Mouse (Mus musculus) neural tube, embryonic 15.5 days (tissue): ENCODE measurements at regions not wholly inside any gene's neighbourhood (a gene's known extent, or its start where the extent isn't known, plus 50 kb on each side); places are given as distances from the start of the nearest gene placed in this dataset.

ENCODE experiments used
- ATAC-seq: fragments of 200-750 bp; cut with Nextera tagmentation; 2 replicates; pipeline ENCODE4 v1.8.0; 2017; ENCODE audit warnings: mild to moderate bottlenecking, moderate TSS enrichment, moderate library complexity; ENCODE audit not compliant: low FRiP score
- H3K27ac ChIP-seq: fragments of 300-500 bp; sonication (generic); replicated peaks from 2 replicates; pipeline ENCODE4 v1.5.1; 2015; ENCODE audit warnings: mild to moderate bottlenecking, inconsistent platforms
- H3K27me3 ChIP-seq: fragments of 300-500 bp; sonication (generic); replicated peaks from 2 replicates; pipeline ENCODE4 v1.6.1; 2015; ENCODE audit warnings: inconsistent platforms
- H3K36me3 ChIP-seq: fragments of 300-500 bp; sonication (generic); 2 replicates; pipeline ENCODE4 v1.6.1; 2015; ENCODE audit warnings: inconsistent platforms
- H3K4me1 ChIP-seq: fragments of 300-500 bp; sonication (generic); 2 replicates; pipeline ENCODE4 v1.6.1; 2015; ENCODE audit warnings: inconsistent platforms
- H3K4me2 ChIP-seq: fragments of 300-500 bp; sonication (generic); 2 replicates; pipeline ENCODE4 v1.6.1; 2015; ENCODE audit warnings: inconsistent platforms, mild to moderate bottlenecking, moderate library complexity
- H3K4me3 ChIP-seq: fragments of 300-500 bp; sonication (generic); replicated peaks from 2 replicates; pipeline ENCODE4 v1.5.1; 2015; ENCODE audit warnings: mild to moderate bottlenecking, inconsistent platforms
- H3K9ac ChIP-seq: fragments of 300-500 bp; sonication (generic); replicated peaks from 2 replicates; pipeline ENCODE4 v1.6.1; 2015; ENCODE audit warnings: mild to moderate bottlenecking, inconsistent platforms
- H3K9me3 ChIP-seq: fragments of 300-500 bp; sonication (generic); replicated peaks from 2 replicates; pipeline ENCODE4 v1.6.1; 2016; ENCODE audit warnings: inconsistent platforms
- WGBS: fragments of 180-500 bp; shearing (Covaris S2); methylation state at CpG from one replicate; pipeline ENCODE4 v1.1.7; 2015; ENCODE audit warnings: mixed read lengths; 5-methylcytosine and 5-hydroxymethylcytosine counted together

DNA sequence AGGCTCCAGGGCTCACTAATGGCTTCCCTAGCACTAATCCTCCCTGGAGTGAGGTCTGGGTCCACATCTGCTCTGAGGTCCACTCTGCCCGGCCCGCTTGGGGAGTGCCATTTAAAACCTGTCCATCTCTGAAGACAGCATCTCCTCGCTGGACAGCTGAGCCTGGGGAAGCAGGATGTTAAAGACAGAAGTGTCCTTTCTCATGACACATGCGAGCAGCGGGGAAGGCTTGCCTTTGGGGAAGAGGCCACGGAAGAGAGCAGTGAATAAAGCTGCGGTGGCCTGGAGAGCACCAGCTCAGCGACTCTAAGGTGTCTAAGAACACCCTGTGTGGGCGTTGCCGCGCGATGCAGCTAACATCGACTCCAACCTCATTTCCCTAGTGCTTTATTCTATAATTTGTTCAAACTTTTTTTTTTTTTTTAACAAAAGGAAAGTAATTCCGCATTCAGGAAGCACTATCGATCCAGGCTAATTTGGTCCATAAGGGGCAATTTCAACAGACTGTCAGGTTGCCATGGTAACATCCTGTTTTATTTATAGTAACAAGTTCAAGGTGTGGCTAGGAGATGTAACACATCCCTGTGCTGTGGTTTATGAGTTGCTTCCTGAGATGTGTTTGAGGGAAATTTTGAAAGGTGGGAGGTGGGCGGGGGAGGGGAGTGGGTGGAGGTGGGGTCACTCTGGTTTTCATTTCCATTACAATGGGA is 120.0 kb downstream of the Cartpt start:
- Histone ChIP-seq H3K4me2 (peak overlapping the region; percentile 46), H3K4me3 (no peak overlapping the region), H3K9me3 (no peaks in the 10 kb centered on the region), H3K27ac (0 out of 2 replicates have a peak overlapping the region, but pooled peaks have one; percentile 23), H3K27me3 (no peaks in the 10 kb centered on the region), H3K4me1 (peaks cover 13% of the 10 kb centered on the region), H3K36me3 (no peaks in the 10 kb centered on the region), H3K9ac (no peak overlapping the region)
- peak; percentile 38; the same call in 1 of the 2 replicates for ATAC-seq
- 10% methylated on average over 16 of the region's 16 CpGs for WGBS

- no peak for ATAC-seq
- Histone ChIP-seq H3K27me3 (no peaks in the 10 kb centered on the region), H3K4me1 (peaks cover 13% of the 10 kb centered on the region), H3K9me3 (no peaks in the 10 kb centered on the region), H3K4me2 (no peak overlapping the region), H3K27ac (no peak overlapping the region), H3K9ac (no peak overlapping the region), H3K36me3 (no peaks in the 10 kb centered on the region), H3K4me3 (no peak overlapping the region)
- WGBS, result 93% methylated on average over 2 of the region's 2 CpGs
Observed at GRCm38 (mm10) chr13:99778747-99779146, 122.1 kb downstream of the Cartpt start.

DNA sequence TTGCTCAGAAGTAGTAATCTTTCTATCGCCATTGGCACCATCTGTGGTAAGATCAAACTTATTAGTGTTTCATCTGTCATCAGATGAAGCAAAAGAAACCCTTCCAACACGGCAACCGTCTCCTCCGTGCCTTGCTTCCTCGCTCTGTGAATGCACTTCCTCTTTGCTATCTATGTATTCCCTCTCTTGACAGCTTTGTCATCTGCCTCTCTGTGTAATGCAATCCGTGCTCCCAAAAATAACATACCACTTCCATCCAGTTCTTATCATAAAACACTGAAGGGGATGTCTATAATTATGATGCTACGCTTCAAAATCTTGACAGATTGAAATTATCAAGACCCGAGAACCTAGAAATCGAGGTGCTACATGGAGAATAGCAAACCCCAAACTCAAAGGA is 123.2 kb downstream of the Cartpt start:
- H3K36me3 ChIP-seq, result no peaks in the 10 kb centered on the region
- no peak overlapping the region for H3K9ac ChIP-seq
- H3K4me1 ChIP-seq, result peaks cover 13% of the 10 kb centered on the region
- no peaks in the 10 kb centered on the region for H3K27me3 ChIP-seq
- H3K27ac ChIP-seq, result no peak overlapping the region
- H3K9me3 ChIP-seq, result no peaks in the 10 kb centered on the region
- no peak overlapping the region for H3K4me3 ChIP-seq
- no peak overlapping the region for H3K4me2 ChIP-seq
- 87% methylated on average over 9 of the region's 9 CpGs for WGBS
- ATAC-seq, result no peak

DNA sequence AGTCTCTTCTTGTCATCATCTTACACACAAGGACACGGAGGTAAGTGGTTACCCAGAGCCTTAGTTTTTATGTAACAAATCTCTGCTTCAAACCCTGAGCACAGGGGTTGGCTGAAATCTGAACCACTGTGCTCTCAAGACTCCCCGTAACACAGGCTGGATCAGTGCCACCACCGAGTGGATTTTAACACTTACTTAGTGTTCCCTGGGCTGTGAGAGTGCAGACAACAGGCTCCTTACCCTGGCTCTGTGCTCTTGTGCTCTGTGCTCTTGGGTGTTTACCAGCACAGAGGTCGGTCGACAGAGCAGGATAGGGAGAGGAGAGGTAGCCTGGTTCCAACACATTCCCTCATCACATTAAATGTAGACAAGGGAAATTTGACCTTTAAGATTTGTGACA is 134.9 kb downstream of the Cartpt start:
- Histone ChIP-seq H3K27me3 (no peaks in the 10 kb centered on the region), H3K36me3 (no peaks in the 10 kb centered on the region), H3K4me3 (no peak overlapping the region), H3K4me1 (peaks cover 20% of the 10 kb centered on the region), H3K9ac (no peak overlapping the region), H3K4me2 (no peak overlapping the region), H3K27ac (no peak overlapping the region), H3K9me3 (no peaks in the 10 kb centered on the region)
- ATAC-seq, result no peak
- WGBS, result 56% methylated on average over 5 of the region's 5 CpGs

DNA sequence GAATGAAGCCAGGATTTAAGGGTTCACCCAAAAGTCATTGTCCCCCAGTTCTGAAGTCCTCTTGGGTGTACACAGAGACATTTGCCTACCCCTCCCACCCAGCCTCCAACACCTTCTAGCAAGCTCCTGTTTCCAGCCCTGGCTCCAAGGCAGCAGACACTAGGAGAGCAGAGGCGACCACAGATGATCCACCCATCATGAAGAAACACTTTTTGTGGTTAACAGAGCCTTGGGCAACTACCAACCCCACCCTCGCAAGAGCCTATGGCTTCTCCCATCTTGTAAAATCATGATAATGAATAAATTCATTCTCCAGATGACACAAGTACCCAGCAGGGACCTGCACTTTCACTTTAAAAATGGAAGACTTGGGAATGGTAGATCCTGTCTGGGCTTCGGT is 136.1 kb downstream of the Cartpt start:
- Histone ChIP-seq H3K4me2 (no peak overlapping the region), H3K4me3 (no peak overlapping the region), H3K27me3 (no peaks in the 10 kb centered on the region), H3K9me3 (no peaks in the 10 kb centered on the region), H3K36me3 (no peaks in the 10 kb centered on the region), H3K4me1 (peaks cover 20% of the 10 kb centered on the region), H3K9ac (no peak overlapping the region), H3K27ac (no peak overlapping the region)
- ATAC-seq, result no peak
- whole genome bisulfite sequencing, result 78% methylated on average over 3 of the region's 3 CpGs

DNA sequence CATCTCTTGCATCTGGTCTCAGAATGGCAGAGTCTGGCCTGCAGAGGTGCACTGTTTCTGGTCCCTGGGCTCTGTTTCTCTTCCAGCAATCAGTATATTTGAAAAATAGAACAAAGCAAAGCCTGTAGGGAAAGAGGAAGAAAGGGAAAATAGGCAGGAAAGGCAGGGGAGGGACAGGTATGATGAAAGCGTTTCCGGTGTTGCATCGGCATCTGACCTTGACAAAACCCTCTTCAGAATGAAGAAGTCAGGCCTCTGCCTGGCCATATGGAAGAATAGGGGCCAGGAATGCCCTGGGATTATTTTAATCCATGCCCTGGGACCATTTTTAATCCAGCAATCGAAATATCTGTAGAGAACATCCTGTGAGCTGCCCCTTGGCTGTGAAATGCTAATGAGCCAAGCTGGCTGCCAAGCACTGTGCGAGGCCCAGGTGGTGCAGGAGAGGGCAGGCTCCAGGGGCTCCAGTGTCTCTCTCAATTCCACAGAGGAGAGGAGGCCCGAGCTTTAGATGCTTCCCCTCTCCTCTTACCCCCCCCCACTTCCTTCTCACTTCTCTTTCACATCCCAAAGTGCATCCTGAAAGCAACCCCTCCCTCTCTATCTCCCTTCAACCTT is 136.7 kb downstream of the Cartpt start:
- Histone ChIP-seq H3K27me3 (no peaks in the 10 kb centered on the region), H3K9ac (no peak overlapping the region), H3K4me1 (peaks cover 25% of the 10 kb centered on the region), H3K4me3 (no peak overlapping the region), H3K4me2 (no peak overlapping the region), H3K27ac (0 out of 2 replicates have a peak overlapping the region, but pooled peaks have one; percentile 39), H3K9me3 (no peaks in the 10 kb centered on the region), H3K36me3 (no peaks in the 10 kb centered on the region)
- 51% methylated on average over 6 of the region's 6 CpGs for WGBS
- ATAC-seq, result peak; percentile 69; the same call in 1 of the 2 replicates

DNA sequence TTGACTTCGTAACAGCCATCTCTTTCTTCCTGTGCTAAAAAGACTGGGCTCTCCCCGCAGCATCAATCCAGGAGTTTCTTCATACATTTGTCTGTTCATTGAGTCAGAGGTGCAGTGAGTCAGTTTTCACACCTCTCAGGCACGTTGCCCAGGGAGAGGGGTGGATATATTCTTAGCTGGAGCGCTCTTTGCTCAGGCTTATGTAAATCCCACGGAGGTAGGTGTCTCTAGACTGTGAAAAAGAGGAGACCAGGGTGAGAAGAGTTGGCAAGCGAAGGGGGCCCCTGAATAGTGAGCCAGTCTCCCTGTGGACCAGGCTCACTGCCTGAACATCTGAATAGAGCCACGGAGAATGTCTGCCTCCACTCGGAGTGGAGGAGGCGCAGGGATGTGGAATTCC is 139.0 kb downstream of the Cartpt start:
- WGBS, result 75% methylated on average over 9 of the region's 9 CpGs
- Histone ChIP-seq H3K9me3 (no peaks in the 10 kb centered on the region), H3K27ac (no peak overlapping the region), H3K4me3 (no peak overlapping the region), H3K36me3 (no peaks in the 10 kb centered on the region), H3K4me2 (no peak overlapping the region), H3K9ac (no peak overlapping the region), H3K27me3 (no peaks in the 10 kb centered on the region), H3K4me1 (peaks cover 27% of the 10 kb centered on the region)
- no peak for ATAC-seq

DNA sequence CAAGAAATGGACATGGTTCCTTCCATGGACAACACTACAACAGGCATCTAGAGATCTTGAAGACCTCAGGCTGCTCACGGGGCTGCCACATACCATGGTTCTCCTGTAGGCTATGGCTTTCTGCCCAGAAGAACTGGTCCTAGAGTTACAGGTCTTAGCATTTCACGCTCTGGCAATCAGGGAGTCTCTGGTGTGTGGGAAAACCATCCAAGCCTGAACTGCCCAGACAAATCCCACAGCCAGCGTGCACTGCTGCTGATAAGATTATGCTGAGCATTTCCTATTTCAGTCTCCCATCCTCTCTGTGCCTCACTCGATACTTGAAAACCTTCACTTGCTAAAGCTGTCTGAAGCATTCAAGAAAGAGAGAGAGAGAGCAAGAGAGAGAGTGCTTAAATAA is 139.5 kb downstream of the Cartpt start:
- Histone ChIP-seq H3K27ac (no peak overlapping the region), H3K4me3 (no peak overlapping the region), H3K4me1 (peaks cover 27% of the 10 kb centered on the region), H3K4me2 (no peak overlapping the region), H3K9me3 (no peaks in the 10 kb centered on the region), H3K9ac (no peak overlapping the region), H3K36me3 (no peaks in the 10 kb centered on the region), H3K27me3 (no peaks in the 10 kb centered on the region)
- WGBS, result 85% methylated on average over 4 of the region's 4 CpGs
- no peak for ATAC-seq

DNA sequence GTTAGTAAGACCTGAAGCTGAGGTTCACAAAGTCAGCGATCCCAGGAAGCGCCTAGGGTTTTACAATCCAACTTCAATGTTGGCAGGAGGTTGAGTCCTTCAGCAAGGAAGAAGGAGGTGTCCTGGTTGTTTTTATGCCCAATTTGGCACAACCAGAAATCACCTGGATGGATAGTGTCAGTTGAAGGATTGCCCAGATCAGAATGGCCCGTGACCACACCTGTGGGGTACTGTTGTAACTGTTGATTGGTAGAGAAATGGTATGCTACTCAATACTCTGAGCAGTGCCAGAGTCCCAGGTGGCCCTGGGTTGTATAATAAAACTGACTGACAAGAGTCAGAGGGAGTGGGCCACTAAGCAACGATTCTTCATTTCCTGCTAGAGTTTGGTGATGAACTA is 140.2 kb downstream of the Cartpt start:
- no peak overlapping the region for H3K27ac ChIP-seq
- no peaks in the 10 kb centered on the region for H3K27me3 ChIP-seq
- no peak for ATAC-seq
- peaks cover 23% of the 10 kb centered on the region for H3K4me1 ChIP-seq
- no peaks in the 10 kb centered on the region for H3K36me3 ChIP-seq
- no peak overlapping the region for H3K9ac ChIP-seq
- H3K4me3 ChIP-seq, result no peak overlapping the region
- WGBS, result 88% methylated on average over 4 of the region's 4 CpGs
- no peaks in the 10 kb centered on the region for H3K9me3 ChIP-seq
- no peak overlapping the region for H3K4me2 ChIP-seq

- peak overlapping the region; percentile 11; the same call in 1 of the 2 replicates for H3K4me2 ChIP-seq
Observed at GRCm38 (mm10) chr13:99759256-99760044, 141.4 kb downstream of the Cartpt start.

GRCm38 (mm10) chr13:99754701-99755100 is 146.2 kb downstream of the Cartpt start:
- H3K9me3 ChIP-seq, result no peaks in the 10 kb centered on the region
- no peak overlapping the region for H3K9ac ChIP-seq
- H3K4me3 ChIP-seq, result no peak overlapping the region
- H3K27me3 ChIP-seq, result no peaks in the 10 kb centered on the region
- ATAC-seq, result no peak
- WGBS, result 87% methylated on average over 5 of the region's 5 CpGs
- no peaks in the 10 kb centered on the region for H3K36me3 ChIP-seq
- H3K4me1 ChIP-seq, result peaks cover 11% of the 10 kb centered on the region
- no peak overlapping the region for H3K4me2 ChIP-seq
- no peak overlapping the region for H3K27ac ChIP-seq

More at GRCm38 (mm10) chr13:99759256-99760044, 141.4 kb downstream of the Cartpt start:
- no peak overlapping the region for H3K9ac ChIP-seq
- H3K4me1 ChIP-seq, result peaks cover 18% of the 10 kb centered on the region
- no peaks in the 10 kb centered on the region for H3K27me3 ChIP-seq
- 31% methylated on average over 10 of the region's 10 CpGs for WGBS
- no peaks in the 10 kb centered on the region for H3K36me3 ChIP-seq
- H3K4me3 ChIP-seq, result no peak overlapping the region
- no peak overlapping the region for H3K27ac ChIP-seq
- H3K9me3 ChIP-seq, result no peaks in the 10 kb centered on the region
- ATAC-seq, result peak; percentile 63; the same call in 1 of the 2 replicates
